Mouse (Mus musculus): Measurements from ENCODE around the gene Celsr1. TPM values are rescaled to one million over a fixed set of nuclear protein-coding genes. Genes with fewer than 3 reads are reported as not detected.

The Celsr1 gene
- polyA plus RNA-seq, 1 experiment from 2014 or later: 3.1 TPM

DNA sequence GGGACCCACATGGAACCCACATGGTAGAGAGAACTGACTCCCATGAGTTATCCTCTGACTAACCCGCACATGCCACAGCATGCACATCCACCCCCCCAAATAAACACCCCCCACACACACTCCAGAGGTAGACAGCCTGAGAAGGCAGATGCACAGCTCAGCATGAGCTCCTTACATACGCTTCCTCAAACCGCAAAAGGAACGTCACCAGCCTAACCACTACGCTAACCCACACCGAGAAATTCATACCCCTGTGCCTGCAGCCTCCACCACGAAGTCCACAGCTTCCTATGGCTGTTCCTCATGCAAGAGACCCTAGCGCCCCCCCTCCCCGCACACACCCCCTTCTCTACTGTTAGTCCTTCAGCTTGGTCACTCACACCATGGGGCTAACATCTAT is 11.6 kb downstream of the Celsr1 start:
- Histone ChIP-seq H3K4me1 (peaks cover 17% of the 10 kb centered on the region; the same call in 1 of the 2 replicates), H3K9ac (no peak overlapping the region), H3K4me3 (replicated peaks) (no peak overlapping the region), H3K27ac (no peak overlapping the region), H3K27me3 (replicated peaks) (no peaks in the 10 kb centered on the region), H3K4me2 (no peak overlapping the region), H3K9me3 (no peaks in the 10 kb centered on the region), H3K36me3 (no peaks in the 10 kb centered on the region)
- 64% methylated on average over 9 of the region's 9 CpGs for WGBS
- no peak for ATAC-seq (ENCODE audit: insufficient read depth, low FRiP score, low read depth)

DNA sequence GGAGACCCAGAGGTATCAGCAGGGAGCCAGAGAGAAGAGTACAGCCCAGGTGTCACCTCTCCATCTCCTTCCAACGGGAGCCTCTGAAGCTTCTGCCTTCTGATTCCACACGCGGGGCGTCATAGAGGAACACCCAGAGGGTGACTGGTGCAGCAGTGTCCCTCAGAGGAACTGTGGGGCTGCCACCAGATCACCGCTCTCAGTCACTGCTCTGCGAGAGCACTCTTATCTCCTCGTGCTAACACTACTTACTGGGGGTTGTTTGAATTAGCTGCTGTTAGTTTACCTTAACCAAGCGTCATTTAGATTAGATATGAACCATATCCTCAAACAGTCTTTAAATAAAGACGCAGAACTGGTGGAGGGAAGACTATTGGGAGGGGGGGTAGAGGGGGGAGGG is 12.3 kb downstream of the Celsr1 start:
- Histone ChIP-seq H3K36me3 (no peaks in the 10 kb centered on the region), H3K4me3 (replicated peaks) (no peak overlapping the region), H3K4me2 (no peak overlapping the region), H3K4me1 (peaks cover 19% of the 10 kb centered on the region), H3K9ac (no peak overlapping the region), H3K27ac (peak overlapping the region; percentile 3; the same call in 1 of the 2 replicates), H3K27me3 (replicated peaks) (no peaks in the 10 kb centered on the region), H3K9me3 (no peaks in the 10 kb centered on the region)
- WGBS: 21% methylated on average over 9 of the region's 9 CpGs
- ATAC-seq (ENCODE audit: insufficient read depth, low FRiP score, low read depth): peak; percentile 85

DNA sequence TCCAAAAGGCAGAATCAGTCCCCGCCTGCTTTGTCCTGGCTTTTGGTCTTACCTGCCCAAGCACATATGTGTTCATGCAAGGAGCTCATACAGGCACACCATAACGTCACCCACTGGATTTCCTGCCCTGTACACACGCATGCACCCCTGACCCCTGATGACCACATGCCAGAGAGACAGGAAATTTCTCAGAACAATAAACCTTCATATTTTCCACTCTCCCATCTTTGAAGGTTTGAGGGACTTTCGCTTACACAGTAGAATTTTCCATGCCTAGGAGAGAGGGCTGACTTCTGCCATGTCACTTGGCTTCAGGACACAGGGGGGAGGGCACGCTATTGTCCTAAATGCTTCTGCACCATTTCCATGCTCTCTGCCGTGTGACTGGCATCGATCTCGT is 13.6 kb downstream of the Celsr1 start:
- Histone ChIP-seq H3K4me2 (no peak overlapping the region), H3K27ac (peak overlapping the region; percentile 57; the same call in 1 of the 2 replicates), H3K9ac (no peak overlapping the region), H3K36me3 (no peaks in the 10 kb centered on the region), H3K9me3 (no peaks in the 10 kb centered on the region), H3K4me1 (peaks cover 21% of the 10 kb centered on the region), H3K4me3 (replicated peaks) (no peak overlapping the region), H3K27me3 (replicated peaks) (no peaks in the 10 kb centered on the region)
- no peak for ATAC-seq (ENCODE audit: insufficient read depth, low FRiP score, low read depth)
- WGBS: 81% methylated on average over 8 of the region's 8 CpGs

DNA sequence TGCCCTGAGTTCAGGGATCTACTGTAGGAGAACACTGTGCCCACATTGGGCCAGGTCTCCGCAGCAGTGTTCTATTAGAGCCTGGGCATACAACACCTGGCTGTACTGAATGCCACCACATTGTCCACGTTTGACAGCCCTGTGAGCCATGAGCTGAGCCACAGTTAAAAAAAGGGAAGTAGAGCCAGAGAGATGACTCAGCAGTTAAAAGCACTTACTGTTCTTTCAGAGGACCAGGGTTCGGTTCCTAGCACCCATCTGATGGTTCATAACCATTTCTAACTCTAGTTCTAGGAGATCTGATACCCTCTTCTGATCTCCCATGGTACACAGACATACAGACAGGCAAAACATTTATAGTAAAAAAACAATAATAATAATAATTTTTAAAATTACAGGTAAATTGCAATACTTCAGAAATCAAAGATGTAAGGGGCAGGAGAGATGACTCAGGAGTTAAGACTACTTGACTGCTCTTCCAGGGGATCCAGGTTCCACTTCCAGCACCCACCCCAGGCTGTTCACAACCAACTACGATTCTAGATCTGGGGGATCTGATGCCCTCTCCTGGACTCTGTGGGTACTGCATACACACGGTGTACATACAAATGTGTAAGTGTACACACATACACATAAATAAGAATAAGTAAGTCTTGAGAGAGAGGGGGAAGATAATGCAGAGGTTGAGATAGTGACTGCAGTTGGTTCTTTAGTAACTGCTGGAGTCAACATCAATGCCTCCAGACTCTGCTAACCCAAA is 14.6 kb downstream of the Celsr1 start:
- H3K4me1 ChIP-seq: peaks cover 23% of the 10 kb centered on the region

DNA sequence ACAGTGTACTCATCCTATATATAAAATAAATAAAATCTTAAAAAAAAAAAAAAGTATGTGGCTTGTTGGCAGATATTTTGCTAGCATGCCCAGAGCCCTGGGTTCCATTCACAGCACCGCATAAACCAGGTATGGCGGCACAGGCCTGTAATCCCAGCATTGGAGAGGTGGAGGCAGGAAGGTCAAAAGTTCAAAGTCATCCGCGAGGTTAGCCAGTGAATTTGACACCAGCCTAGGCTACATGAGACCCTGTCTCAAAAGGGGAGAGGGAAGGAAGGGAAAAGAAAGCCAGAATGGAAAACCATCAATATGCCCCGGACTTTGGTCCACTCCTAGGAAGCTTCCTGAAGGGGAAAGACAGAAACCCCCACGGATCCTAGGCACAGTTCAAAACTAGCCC is 16.2 kb downstream of the Celsr1 start:
- no peak for ATAC-seq (ENCODE audit: insufficient read depth, low FRiP score, low read depth)
- H3K36me3 ChIP-seq: no peaks in the 10 kb centered on the region
- no peaks in the 10 kb centered on the region for H3K9me3 ChIP-seq
- H3K27ac ChIP-seq: no peak overlapping the region
- no peaks in the 10 kb centered on the region for H3K27me3 ChIP-seq (replicated peaks)
- peaks cover 24% of the 10 kb centered on the region for H3K4me1 ChIP-seq
- WGBS: 89% methylated on average over 6 of the region's 6 CpGs
- no peak overlapping the region for H3K4me2 ChIP-seq
- no peak overlapping the region for H3K4me3 ChIP-seq (replicated peaks)
- no peak overlapping the region for H3K9ac ChIP-seq

More for the DNA sequence above, 14.6 kb downstream of the Celsr1 start:
- no peak overlapping the region for H3K4me2 ChIP-seq
- no peak overlapping the region for H3K4me3 ChIP-seq (replicated peaks)
- H3K36me3 ChIP-seq: no peaks in the 10 kb centered on the region
- no peak overlapping the region for H3K27ac ChIP-seq
- ATAC-seq (ENCODE audit: insufficient read depth, low FRiP score, low read depth): no peak
- H3K27me3 ChIP-seq (replicated peaks): no peaks in the 10 kb centered on the region
- 91% methylated on average over 5 of the region's 5 CpGs for WGBS
- H3K9me3 ChIP-seq: no peaks in the 10 kb centered on the region
- no peak overlapping the region for H3K9ac ChIP-seq

DNA sequence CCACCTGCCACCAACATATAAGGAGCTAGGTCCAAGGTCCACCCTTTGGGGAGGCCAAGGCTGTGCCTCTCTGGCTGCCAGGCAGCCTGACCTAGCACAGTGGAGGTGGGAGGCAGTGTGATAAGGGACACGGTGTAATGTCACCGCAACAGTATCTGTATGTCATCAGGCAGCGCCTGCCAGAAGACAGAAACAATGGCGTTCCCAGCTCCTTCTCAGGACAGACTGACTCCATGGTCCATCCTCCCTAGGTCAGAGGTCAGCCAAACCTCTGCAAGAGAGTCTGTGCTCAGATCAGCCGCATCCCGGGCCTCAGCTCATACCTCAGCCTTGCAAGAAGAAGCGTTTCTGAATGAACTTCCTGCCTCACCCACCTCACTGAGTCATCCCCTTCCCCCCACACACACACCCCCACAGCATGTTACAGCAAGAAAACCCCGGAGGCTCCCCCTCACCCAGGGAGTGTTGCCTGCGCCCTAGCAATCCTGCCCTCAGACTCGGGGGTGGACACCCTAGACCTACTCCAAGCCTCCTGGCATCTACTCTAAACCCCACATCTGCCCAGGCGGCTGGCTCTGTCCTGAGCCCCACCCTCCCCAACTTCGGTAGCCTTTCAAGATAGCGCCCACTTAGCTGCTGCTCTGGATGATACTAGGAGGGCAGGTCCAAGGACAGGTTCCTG is 17.6 kb downstream of the Celsr1 start:
- ATAC-seq (ENCODE audit: insufficient read depth, low FRiP score, low read depth): peak; percentile 67; the same call in 1 of the 2 replicates
- 56% methylated on average over 13 of the region's 13 CpGs for WGBS
- H3K27me3 ChIP-seq (replicated peaks): no peaks in the 10 kb centered on the region
- no peaks in the 10 kb centered on the region for H3K9me3 ChIP-seq
- no peak overlapping the region for H3K9ac ChIP-seq
- no peaks in the 10 kb centered on the region for H3K36me3 ChIP-seq
- no peak overlapping the region for H3K4me2 ChIP-seq
- peak overlapping the region; percentile 26; the same call in 1 of the 2 replicates for H3K27ac ChIP-seq
- peaks cover 16% of the 10 kb centered on the region for H3K4me1 ChIP-seq
- H3K4me3 ChIP-seq (replicated peaks): no peak overlapping the region

DNA sequence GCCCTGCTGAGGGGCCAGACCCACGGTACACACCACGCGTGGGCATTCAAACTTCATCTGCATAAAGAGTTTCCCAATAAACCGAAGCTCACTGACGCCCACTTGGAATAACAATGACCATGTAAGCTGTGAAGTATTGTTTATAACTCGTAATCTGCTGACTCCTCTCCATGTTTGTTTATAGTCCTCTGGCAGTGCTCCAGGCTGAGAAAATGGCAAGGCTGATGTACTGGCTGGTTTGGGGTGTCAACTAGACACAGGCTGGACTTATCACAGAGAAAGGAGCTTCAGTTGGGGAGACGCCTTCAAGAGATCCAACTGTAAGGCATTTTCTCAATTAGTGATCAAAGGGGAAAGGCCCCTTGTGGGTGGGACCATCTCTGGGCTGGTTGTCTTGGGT is 18.6 kb downstream of the Celsr1 start:
- H3K27ac ChIP-seq: no peak overlapping the region
- H3K9ac ChIP-seq: no peak overlapping the region
- H3K27me3 ChIP-seq (replicated peaks): no peaks in the 10 kb centered on the region
- 69% methylated on average over 7 of the region's 7 CpGs for WGBS
- no peaks in the 10 kb centered on the region for H3K36me3 ChIP-seq
- no peak overlapping the region for H3K4me2 ChIP-seq
- ATAC-seq (ENCODE audit: insufficient read depth, low FRiP score, low read depth): no peak
- no peak overlapping the region for H3K4me3 ChIP-seq (replicated peaks)
- peaks cover 12% of the 10 kb centered on the region for H3K4me1 ChIP-seq
- H3K9me3 ChIP-seq: no peaks in the 10 kb centered on the region

DNA sequence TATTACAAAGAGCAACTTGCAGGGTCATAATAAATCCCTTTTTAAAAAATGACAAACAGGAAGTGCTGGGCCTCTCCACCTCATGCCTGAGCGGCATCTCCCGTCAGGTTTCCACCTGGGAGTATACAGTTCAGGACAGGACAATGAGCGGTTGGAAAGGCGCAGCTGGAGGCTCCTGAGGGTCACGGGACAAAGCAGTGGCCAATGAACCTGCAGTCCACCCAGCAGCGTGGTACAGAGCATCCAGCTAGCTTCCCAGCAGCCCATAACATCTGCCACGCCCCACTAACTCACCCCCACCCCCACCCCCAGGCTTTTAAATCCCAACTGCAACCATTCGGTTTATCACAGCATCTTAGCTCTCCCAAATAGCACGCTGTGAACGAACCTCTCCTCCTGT is 19.9 kb downstream of the Celsr1 start:
- peaks cover 12% of the 10 kb centered on the region for H3K4me1 ChIP-seq
- no peaks in the 10 kb centered on the region for H3K27me3 ChIP-seq (replicated peaks)
- no peak overlapping the region for H3K4me3 ChIP-seq (replicated peaks)
- no peaks in the 10 kb centered on the region for H3K36me3 ChIP-seq
- no peak overlapping the region for H3K4me2 ChIP-seq
- no peak for ATAC-seq (ENCODE audit: insufficient read depth, low FRiP score, low read depth)
- H3K27ac ChIP-seq: no peak overlapping the region
- H3K9ac ChIP-seq: no peak overlapping the region
- 54% methylated on average over 10 of the region's 10 CpGs for WGBS
- H3K9me3 ChIP-seq: no peaks in the 10 kb centered on the region

DNA sequence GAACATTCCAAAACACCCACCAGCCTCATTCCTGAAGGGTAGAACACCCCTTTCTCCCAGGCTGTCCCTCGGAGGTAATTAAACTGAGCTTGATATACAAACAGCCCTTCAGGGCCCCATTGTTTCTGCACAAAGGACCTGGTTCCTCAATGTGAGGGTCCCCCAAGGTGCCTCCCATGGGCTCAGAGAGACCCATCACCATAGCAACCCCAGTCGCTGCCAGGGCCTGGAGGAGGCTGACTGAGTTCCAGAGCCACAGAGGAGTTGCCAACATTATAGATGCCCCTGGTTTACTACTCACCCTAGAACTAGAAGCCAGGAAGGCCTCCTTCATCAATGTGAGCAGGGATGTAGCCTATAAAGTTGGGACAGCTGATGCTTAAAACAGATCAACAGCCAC is 20.4 kb downstream of the Celsr1 start:
- no peak overlapping the region for H3K4me3 ChIP-seq (replicated peaks)
- no peaks in the 10 kb centered on the region for H3K36me3 ChIP-seq
- peaks cover 12% of the 10 kb centered on the region for H3K4me1 ChIP-seq
- no peak overlapping the region for H3K4me2 ChIP-seq
- WGBS: 59% methylated on average over 2 of the region's 2 CpGs
- H3K9me3 ChIP-seq: no peaks in the 10 kb centered on the region
- no peak for ATAC-seq (ENCODE audit: insufficient read depth, low FRiP score, low read depth)
- no peaks in the 10 kb centered on the region for H3K27me3 ChIP-seq (replicated peaks)
- no peak overlapping the region for H3K27ac ChIP-seq
- no peak overlapping the region for H3K9ac ChIP-seq

DNA sequence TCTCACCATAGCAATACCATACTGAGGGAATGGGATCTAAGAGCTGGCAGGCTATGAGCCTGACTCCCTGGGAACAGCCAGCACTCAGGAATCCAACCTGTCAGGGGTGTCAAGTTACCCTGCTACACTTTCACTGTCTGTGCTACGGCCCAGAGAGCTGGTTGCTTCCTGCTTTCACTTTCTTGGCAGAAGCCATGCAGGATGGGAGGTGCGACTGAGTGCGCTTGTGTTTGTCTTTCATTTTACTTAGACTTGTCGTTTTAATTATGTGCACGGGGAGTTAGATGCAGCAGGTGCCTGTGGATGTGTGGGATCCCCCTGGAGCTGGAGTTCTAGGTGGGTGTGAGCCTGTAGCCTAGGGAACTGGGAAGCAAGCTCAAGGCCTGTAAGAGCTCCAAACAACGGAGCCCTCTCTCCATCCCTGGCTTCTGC is 25.9 kb downstream of the Celsr1 start:
- Histone ChIP-seq H3K27me3 (replicated peaks) (no peaks in the 10 kb centered on the region), H3K36me3 (no peaks in the 10 kb centered on the region), H3K9me3 (no peaks in the 10 kb centered on the region), H3K4me1 (0 out of 2 replicates have a peak, but pooled peaks cover 7% of the 10 kb centered on the region), H3K9ac (no peak overlapping the region), H3K4me3 (replicated peaks) (no peak overlapping the region), H3K27ac (no peak overlapping the region; the same call in 1 of the 2 replicates), H3K4me2 (peak overlapping the region; percentile 21)
- peak; percentile 66 for ATAC-seq (ENCODE audit: insufficient read depth, low FRiP score, low read depth)
- WGBS: 18% methylated on average over 6 of the region's 6 CpGs

DNA sequence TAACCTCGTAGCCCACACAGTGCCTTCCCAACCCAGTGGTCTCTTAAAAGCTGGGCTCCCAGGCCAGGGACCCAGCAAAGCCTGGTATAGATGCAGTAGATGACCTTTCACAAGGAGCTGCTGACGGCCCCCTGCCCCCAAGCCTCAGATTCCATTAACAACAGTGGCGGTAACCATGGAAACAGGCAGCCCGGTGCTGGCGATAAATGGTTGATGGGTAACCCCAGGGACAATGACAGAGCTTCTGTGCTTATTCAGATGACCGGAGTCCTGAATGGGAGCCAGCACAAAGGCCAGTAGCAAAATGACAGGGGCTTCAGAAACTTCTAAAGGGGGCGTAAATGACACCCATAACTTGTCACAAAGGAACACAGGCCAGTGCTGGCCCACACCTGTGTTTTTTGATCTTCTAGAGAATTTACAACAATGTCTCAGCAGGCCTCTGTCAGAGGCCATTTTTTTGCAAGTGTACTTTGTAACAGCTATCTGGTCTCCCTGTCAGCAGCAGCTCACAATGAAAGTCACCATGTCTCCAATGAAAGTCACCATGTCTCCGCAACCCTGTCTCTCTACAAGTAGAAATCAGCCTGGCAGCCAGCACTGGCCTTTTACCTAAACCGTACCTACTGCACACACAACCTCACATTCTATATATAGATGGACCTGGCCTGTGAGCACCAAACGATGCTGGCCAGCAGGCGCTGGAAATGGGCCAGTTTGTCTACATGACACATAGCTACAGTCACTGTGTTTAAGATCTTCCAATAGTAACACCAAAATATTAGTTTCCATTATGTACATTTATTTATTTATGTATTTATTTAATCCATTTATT is 27.7 kb downstream of the Celsr1 start:
- no peak overlapping the region for H3K9ac ChIP-seq
- WGBS: 35% methylated on average over 11 of the region's 11 CpGs
- no peaks in the 10 kb centered on the region for H3K36me3 ChIP-seq
- H3K27ac ChIP-seq: no peak overlapping the region
- no peak for ATAC-seq (ENCODE audit: insufficient read depth, low FRiP score, low read depth)
- 0 out of 2 replicates have a peak, but pooled peaks cover 7% of the 10 kb centered on the region for H3K4me1 ChIP-seq
- no peaks in the 10 kb centered on the region for H3K9me3 ChIP-seq
- no peak overlapping the region for H3K4me2 ChIP-seq
- H3K27me3 ChIP-seq (replicated peaks): no peaks in the 10 kb centered on the region
- H3K4me3 ChIP-seq (replicated peaks): no peak overlapping the region

Data from stomach, embryonic 15.5 days (tissue).